Mouse (Mus musculus) liver, postnatal 0 days (tissue): ENCODE measurements around the gene Acsf2. TPM values are rescaled to one million over a fixed set of nuclear protein-coding genes. Genes with fewer than 3 reads are reported as not detected.
"Not testable (repeated sequence)": the region's sequence is repeated elsewhere in the genome, so short reads cannot be mapped to it uniquely, and the experiment has no call there.

Experiments used
- ATAC-seq: fragments of 200-750 bp; cut with Nextera tagmentation; 2 replicates; pipeline ENCODE4 v1.8.0; 2017; ENCODE audit warnings: mild to moderate bottlenecking, moderate library complexity
- DNase-seq: peaks from one replicate; pipeline ENCODE4 v3.0.0-alpha.2; 2016
- H3K27ac ChIP-seq: fragments of 300-500 bp; sonication (generic); 2 replicates; pipeline ENCODE4 v1.5.1; 2014; ENCODE audit warnings: antibody characterized with exemption, moderate library complexity, mild to moderate bottlenecking, low read depth
- H3K27me3 ChIP-seq: fragments of 300-500 bp; sonication (generic); 2 replicates; pipeline ENCODE4 v1.6.1; 2014; ENCODE audit warnings: low read length, control low read depth, mixed read lengths; ENCODE audit not compliant: insufficient read depth
- H3K36me3 ChIP-seq: fragments of 300-500 bp; sonication (generic); replicated peaks from 2 replicates; pipeline ENCODE4 v1.6.1; 2014; ENCODE audit warnings: mild to moderate bottlenecking, control low read depth, low read length, moderate library complexity, mixed read lengths; ENCODE audit not compliant: insufficient read depth
- H3K4me1 ChIP-seq: fragments of 300-500 bp; sonication (generic); 2 replicates; pipeline ENCODE4 v1.6.1; 2014; ENCODE audit warnings: antibody characterized with exemption, mild to moderate bottlenecking, control low read depth; ENCODE audit not compliant: insufficient read depth
- H3K4me2 ChIP-seq: fragments of 300-500 bp; sonication (generic); 2 replicates; pipeline ENCODE4 v1.6.1; 2014; ENCODE audit warnings: low read depth, mild to moderate bottlenecking, low read length, moderate library complexity, mixed read lengths
- H3K4me3 ChIP-seq: fragments of 300-500 bp; sonication (generic); 2 replicates; pipeline ENCODE4 v1.5.1; 2014; ENCODE audit warnings: low read depth, low read length
- H3K9ac ChIP-seq: fragments of 300-500 bp; sonication (generic); replicated peaks from 2 replicates; pipeline ENCODE4 v1.6.1; 2014; ENCODE audit warnings: mild to moderate bottlenecking, moderate library complexity
- H3K9me3 ChIP-seq: fragments of 300-500 bp; sonication (generic); 2 replicates; pipeline ENCODE4 v1.6.1; 2016; ENCODE audit warnings: mild to moderate bottlenecking, control low read depth, low read length, mixed read lengths
- CTCF ChIP-seq: sonication (generic); IDR thresholded peaks from 2 replicates; pipeline ENCODE4 v1.5.1; 2016; ENCODE audit warnings: antibody characterized with exemption, low read depth
- EP300 ChIP-seq: IDR thresholded peaks from 2 replicates; pipeline ENCODE4 v1.6.1; 2016; ENCODE audit warnings: antibody characterized with exemption, low read depth, mild to moderate bottlenecking
- WGBS: fragments of 180-500 bp; shearing (Covaris S2); extraction: QIAGEN DNeasy Blood & Tissue Kit; methylation state at CpG from one replicate; pipeline ENCODE4 v1.1.7; 2014; ENCODE audit not compliant: insufficient replicate concordance; 5-methylcytosine and 5-hydroxymethylcytosine counted together
- polyA plus RNA-seq: library from polyadenylated mRNA; unstranded; fragments of >200 nt; fragmentation: Nextera tagmentation; extraction: Ambion mirVana; gene quantifications from 2 replicates; pipeline ENCODE4 v1.2.1, GENCODE M21; 2015

Acsf2 gene
- polyA plus RNA-seq, result 4.2 and 4.4 TPM in 2 replicates

DNA sequence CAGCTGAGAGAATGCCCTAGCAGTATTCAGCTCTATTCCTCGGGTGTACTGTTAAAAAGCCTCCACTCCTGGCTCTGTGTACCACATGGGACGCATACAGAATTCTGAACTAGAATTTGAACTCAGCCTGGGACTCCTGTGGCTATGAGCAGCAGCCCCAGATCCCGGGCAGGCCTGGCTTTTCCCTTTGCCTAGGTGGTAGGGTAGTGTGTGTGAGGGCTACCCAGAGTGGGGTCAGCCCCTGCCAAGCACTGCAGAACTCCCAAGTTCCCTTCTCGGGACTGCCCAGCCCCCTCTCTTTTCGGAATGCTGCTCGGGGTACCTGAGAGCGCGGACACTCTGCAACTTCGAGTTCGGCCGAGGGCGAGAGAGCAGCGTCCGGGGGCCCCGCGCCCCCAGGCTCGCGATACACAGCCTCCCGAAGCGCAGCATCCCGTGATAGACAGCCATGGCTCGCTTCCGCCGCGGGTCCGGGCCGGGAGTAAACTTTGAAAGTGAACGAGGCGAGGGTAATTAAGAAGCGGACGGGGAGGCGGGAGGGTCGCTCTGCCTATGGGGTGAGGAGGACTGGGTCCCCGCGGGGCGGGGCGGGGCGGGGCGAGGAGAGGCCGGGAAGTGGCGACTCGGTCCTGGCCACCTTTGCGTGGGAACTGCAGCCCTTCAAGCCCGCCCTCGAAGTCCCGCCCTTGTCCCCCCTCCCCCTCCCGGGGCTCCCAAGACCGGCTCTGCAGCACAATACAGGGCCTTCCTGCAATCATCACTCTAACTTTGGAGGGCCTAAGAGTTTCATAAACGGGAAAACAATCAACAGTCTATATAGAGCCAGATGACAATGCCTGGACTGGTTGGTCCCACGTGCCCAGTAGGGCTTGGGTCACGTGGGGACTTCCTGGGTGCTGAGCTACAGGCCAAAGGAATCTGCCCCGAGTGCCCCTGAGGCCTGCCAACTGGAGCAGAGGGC lies at the start of gene Acsf2:
Gene Acsf2, minus strand, starts transcription at position 551 of the 961 bp plus-strand sequence.
- Histone ChIP-seq H3K27ac (peak within 1 kb of the TSS; percentile 31), H3K4me3 (peak within 1 kb of the TSS; percentile 44), H3K9me3 (no peaks in the 10 kb centered on the region), H3K4me1 (peaks cover 10% of the 10 kb centered on the region), H3K4me2 (peak within 1 kb of the TSS; percentile 63), H3K9ac (peak within 1 kb of the TSS; percentile 67), H3K27me3 (no peaks in the 10 kb centered on the region), H3K36me3 (no peaks in the 10 kb centered on the region)
- peak; percentile 85 for DNase-seq
- TF ChIP-seq CTCF (no peak), EP300 (no peak)
- 2% methylated on average over 45 of the region's 52 CpGs for WGBS
- ATAC-seq, result peak; percentile 85

DNA sequence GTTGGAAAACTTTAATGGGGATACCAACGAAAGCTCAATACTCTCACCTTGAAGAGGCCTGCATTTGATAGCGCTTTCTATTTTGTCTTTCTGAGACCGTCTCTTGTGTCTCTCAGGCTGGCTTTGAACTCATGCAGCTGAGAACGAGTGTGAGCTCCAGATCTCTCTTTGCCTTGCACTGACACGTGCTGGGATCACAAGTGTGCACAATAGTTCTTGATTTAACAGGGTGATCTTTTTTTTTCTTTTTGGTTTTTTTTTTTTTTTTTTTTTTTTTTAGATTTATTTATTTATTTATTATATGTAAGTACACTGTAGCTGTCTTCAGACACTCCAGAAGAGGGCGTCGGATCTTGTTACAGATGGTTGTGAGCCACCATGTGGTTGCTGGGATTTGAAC lies 49.6 kb upstream of the Acsf2 start:
- H3K4me1 ChIP-seq, result peaks cover 18% of the 10 kb centered on the region
- peaks cover 14% of the 10 kb centered on the region for H3K36me3 ChIP-seq
- 91% methylated on average over 5 of the region's 7 CpGs for WGBS

DNA sequence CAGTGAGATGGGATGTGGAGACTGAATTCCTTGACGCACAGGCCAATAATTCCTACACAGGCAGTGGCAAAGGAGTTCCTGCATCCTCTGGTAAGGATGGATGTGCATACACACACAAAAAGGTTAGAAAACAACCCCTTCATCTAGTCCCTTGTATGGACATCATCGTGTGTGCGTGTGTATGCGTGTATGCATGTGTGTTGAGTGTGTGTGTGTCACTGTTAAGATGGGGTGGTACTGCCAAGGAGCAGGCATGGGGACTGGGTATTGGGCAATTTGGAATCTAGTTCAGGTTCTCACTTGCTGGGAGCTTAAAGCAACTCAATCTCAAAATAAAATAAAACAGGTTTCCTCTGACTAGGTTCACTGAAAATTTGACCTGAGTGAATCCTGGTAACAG lies 44.8 kb upstream of the Acsf2 start:
- H3K27me3 ChIP-seq, result no peaks in the 10 kb centered on the region
- H3K9ac ChIP-seq, result no peak overlapping the region
- WGBS, result 88% methylated on average over 4 of the region's 4 CpGs
- no peaks in the 10 kb centered on the region for H3K9me3 ChIP-seq
- peaks cover 45% of the 10 kb centered on the region for H3K36me3 ChIP-seq
- DNase-seq (no peak), ATAC-seq (no peak)
- no peak overlapping the region for H3K4me2 ChIP-seq
- no peak overlapping the region for H3K4me3 ChIP-seq
- H3K27ac ChIP-seq, result no peak overlapping the region
- no peaks in the 10 kb centered on the region for H3K4me1 ChIP-seq
- TF ChIP-seq EP300, result no peak
- TF ChIP-seq CTCF, result no peak

More for the DNA sequence above, 49.6 kb upstream of the Acsf2 start:
- not testable (repeated sequence) for ATAC-seq, DNase-seq, H3K4me3 ChIP-seq, H3K9me3 ChIP-seq, H3K4me2 ChIP-seq, H3K9ac ChIP-seq, H3K27ac ChIP-seq, H3K27me3 ChIP-seq

DNA sequence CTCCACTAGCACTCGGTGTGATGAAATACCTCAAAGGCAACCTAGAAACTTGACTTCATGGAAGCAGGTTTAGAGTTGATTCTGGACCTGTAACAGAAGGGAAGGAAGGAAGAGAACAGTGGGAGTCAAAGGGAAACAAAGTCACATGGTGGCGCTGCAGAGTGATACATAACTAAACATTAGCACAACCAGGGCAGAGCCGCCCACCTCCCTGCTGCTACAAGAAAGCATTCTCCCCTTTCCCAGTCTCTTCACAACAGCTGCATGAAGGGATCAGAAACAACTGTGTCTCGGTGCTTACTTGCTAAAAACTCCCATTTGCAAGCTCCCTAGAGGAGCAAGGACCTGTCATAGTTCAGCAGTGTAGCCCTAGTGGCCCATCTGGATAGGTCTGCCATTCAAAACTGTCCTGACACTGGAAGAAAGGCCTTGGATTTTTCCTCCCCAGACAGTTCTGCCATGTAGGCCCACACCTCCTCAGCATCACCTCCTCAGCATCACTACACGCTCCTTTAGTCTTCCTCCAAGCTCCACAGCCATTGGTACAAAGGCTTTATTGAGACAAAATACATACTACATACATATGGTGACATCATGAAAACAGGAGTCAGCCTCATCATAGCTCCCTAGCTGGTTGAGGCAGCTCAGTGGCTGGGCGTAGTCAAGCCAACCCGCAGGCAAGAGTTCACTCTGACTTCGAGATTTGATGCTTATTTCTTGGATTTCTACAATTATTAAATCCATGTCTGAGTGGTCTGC lies 43.0 kb upstream of the Acsf2 start:
- H3K9me3 ChIP-seq, result no peaks in the 10 kb centered on the region
- peaks cover 59% of the 10 kb centered on the region for H3K36me3 ChIP-seq
- H3K4me2 ChIP-seq, result no peak overlapping the region
- H3K27ac ChIP-seq, result no peak overlapping the region
- H3K27me3 ChIP-seq, result no peaks in the 10 kb centered on the region
- H3K4me1 ChIP-seq, result no peaks in the 10 kb centered on the region
- TF ChIP-seq EP300 (no peak), CTCF (no peak)
- H3K9ac ChIP-seq, result no peak overlapping the region
- WGBS, result 87% methylated on average over 8 of the region's 8 CpGs
- DNase-seq, result no peak
- no peak for ATAC-seq
- H3K4me3 ChIP-seq, result no peak overlapping the region

DNA sequence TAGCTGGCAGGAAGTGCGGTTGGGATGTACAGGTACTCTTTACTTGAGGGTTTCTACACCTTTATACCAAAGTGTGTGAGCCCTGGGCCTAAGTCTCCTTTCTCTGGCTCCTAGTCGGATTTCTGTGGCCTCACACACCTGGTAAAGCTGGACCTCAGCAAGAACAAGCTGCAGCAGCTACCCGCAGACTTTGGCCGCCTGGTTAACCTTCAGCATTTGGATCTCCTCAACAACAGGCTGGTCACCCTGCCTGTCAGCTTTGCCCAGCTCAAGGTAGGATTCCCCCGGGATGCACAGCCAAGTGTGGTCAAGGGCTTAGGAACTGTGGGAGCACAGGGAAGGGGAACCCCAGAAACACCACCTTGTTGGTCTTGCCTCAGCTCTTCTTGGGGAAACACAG lies 32.8 kb upstream of the Acsf2 start:
- H3K4me1 ChIP-seq, result peaks cover 14% of the 10 kb centered on the region
- ATAC-seq (no peak), DNase-seq (no peak)
- H3K27me3 ChIP-seq, result no peaks in the 10 kb centered on the region
- no peak overlapping the region for H3K4me2 ChIP-seq
- no peak for TF ChIP-seq CTCF
- TF ChIP-seq EP300, result no peak
- no peak overlapping the region for H3K4me3 ChIP-seq
- H3K9me3 ChIP-seq, result no peaks in the 10 kb centered on the region
- H3K9ac ChIP-seq, result no peak overlapping the region
- no peak overlapping the region for H3K27ac ChIP-seq
- WGBS, result 82% methylated on average over 5 of the region's 5 CpGs
- peaks cover 70% of the 10 kb centered on the region for H3K36me3 ChIP-seq

DNA sequence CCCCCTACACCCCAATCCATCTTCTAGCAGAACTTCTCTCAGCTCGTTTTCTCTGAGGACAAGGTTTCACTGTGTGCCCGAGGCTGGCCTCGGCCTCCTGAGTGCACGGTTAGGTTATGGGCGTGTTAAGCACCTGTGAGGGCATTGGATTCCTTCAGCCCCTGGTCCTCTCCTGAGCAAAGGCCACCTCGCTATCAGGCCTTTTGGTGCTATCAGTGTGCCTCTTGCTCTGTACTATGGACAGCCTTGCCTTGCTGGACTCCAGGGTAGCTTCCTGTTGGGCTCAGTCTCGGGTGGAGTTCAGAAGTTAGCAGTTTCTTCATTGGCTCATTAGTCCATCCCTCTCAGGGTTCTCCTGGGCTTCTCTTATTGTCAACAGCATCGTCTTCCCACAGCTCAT lies 31.3 kb upstream of the Acsf2 start:
- Histone ChIP-seq H3K27ac (no peak overlapping the region), H3K27me3 (no peaks in the 10 kb centered on the region), H3K9me3 (no peaks in the 10 kb centered on the region), H3K36me3 (peaks cover 56% of the 10 kb centered on the region), H3K4me3 (no peak overlapping the region), H3K4me1 (peaks cover 14% of the 10 kb centered on the region), H3K4me2 (no peak overlapping the region), H3K9ac (no peak overlapping the region)
- 68% methylated on average over 8 of the region's 8 CpGs for WGBS
- ATAC-seq (no peak), DNase-seq (no peak)
- TF ChIP-seq CTCF (no peak), EP300 (no peak)
